Mouse (Mus musculus) splenic B cell, adult 2 months (primary cell): ENCODE results near the gene Snx9.
A peak's percentile ranks its signal among the peaks of the same experiment; 100 is the strongest.

Experiments used
- DNase-seq: peaks from one replicate; pipeline ENCODE4 v3.0.0-alpha.2; 2011; ENCODE audit warnings: low read depth, low spot score
- H3K27me3 ChIP-seq: 2 replicates; pipeline ENCODE4 v1.6.1; 2012; ENCODE audit warnings: mild to moderate bottlenecking, low read length, moderate library complexity, mixed read lengths; ENCODE audit not compliant: control insufficient read depth, poor library complexity, insufficient read depth, severe bottlenecking
- H3K36me3 ChIP-seq: 2 replicates; pipeline ENCODE4 v1.6.1; 2012; ENCODE audit warnings: mild to moderate bottlenecking, low read length, moderate library complexity, mixed read lengths; ENCODE audit not compliant: control insufficient read depth, poor library complexity, insufficient read depth, severe bottlenecking

The Snx9 gene

DNA sequence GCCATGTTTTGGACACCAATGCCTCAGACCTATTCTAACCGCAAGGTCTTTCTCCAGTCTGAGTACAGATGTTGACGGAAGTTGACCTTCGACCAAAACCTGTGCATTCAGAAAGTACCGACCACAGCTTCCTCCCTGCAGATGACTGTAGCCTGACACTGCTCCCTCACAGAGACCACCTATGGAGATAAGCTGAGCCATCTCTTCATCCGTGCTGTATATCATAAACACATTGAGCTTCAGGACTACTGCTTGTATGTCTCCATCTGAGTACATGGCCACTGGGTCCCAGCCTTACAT lies 38.5 kb upstream of the Snx9 start:
- DNase-seq: peak; percentile 84
- no peaks in the 10 kb centered on the region for H3K27me3 ChIP-seq

DNA sequence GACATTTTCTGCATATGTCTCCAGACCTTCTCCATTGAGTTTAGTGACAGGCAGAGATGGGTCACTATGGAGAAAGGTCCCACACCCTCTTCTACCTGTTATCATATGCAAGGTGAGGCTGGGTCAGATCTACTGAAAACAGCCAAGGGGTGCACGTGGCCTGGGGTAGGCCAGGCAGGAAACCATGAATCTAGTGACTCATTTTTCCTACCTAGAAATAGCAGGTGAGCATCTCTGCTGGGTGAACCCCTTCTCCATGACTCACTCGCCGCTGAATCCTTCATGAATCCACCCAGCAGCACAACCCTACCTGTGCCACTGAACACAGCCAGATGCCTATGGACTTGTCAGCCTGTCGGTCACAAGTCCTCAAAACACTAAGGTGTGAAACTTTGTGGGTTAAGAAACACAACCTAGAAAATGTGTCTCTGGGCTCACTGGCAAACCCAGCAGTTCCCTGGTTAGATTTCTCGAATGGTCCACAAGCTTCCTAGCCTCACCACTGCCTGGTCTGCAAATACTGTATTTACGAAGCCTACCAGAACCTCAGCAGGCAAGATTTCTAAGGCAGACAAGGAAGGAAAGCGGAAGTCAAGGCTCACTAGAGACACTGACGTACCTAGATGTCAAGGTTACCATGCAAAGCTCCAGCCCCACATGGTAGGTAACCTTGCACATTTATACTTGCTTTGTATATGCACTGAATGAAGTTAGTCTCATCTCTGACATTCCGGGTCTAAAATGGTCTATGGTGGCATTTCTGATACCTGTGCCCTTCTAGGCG lies 37.7 kb upstream of the Snx9 start:
- peak; percentile 94 for DNase-seq
- H3K27me3 ChIP-seq: no peaks in the 10 kb centered on the region
- H3K36me3 ChIP-seq: no peaks in the 10 kb centered on the region

More for the DNA sequence above, 38.5 kb upstream of the Snx9 start:
- no peaks in the 10 kb centered on the region for H3K36me3 ChIP-seq

GRCm38 (mm10) chr17:5804370-5805150 lies 36.6 kb upstream of the Snx9 start:
- DNase-seq: peak; percentile 94
- H3K36me3 ChIP-seq: no peaks in the 10 kb centered on the region
- H3K27me3 ChIP-seq: no peaks in the 10 kb centered on the region

DNA sequence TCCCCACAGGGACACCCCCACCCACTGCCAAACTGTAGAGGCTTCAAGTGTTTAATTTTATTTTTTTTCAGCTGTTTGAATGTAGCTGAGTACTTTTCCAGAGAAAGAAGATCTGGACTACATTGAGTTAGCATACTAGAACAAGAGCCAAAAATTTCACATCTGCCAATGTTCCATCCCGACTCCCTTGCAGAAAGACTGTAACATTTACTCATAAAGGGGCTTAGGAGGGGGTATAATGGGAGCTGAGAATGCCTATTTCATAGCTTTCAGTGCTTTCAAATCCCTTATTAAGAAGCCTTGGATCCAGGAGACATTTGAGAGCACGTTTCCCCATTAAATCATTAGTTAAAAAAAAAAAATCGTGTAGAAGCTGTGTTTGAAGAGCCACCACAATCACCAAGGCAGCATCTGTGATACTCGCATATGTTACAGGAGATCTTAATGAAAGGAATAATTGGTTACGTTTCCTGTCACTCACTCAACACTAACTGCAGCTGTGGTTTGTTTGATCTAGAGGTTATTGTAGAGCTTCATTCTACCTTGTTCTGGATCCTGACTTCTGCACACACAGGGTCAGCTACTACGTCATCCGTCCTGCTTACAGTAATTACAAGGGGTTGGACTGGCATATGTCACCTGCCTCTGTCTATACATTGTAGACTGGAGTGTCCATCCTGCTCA lies 35.8 kb upstream of the Snx9 start:
- peak; percentile 64 for DNase-seq
- H3K36me3 ChIP-seq: no peaks in the 10 kb centered on the region
- no peaks in the 10 kb centered on the region for H3K27me3 ChIP-seq

- Histone ChIP-seq H3K27me3 (no peaks in the 10 kb centered on the region), H3K36me3 (no peaks in the 10 kb centered on the region)
- DNase-seq: no peak
These were observed 35.2 kb upstream of the Snx9 start for GRCm38 (mm10) chr17:5805935-5806334.

- no peaks in the 10 kb centered on the region for H3K36me3 ChIP-seq
- no peaks in the 10 kb centered on the region for H3K27me3 ChIP-seq
- no peak for DNase-seq
These were observed 34.3 kb upstream of the Snx9 start for GRCm38 (mm10) chr17:5806823-5807222.

- Histone ChIP-seq H3K36me3 (no peaks in the 10 kb centered on the region), H3K27me3 (no peaks in the 10 kb centered on the region)
- peak; percentile 75 for DNase-seq
These were observed 33.2 kb upstream of the Snx9 start for GRCm38 (mm10) chr17:5807847-5808386.

DNA sequence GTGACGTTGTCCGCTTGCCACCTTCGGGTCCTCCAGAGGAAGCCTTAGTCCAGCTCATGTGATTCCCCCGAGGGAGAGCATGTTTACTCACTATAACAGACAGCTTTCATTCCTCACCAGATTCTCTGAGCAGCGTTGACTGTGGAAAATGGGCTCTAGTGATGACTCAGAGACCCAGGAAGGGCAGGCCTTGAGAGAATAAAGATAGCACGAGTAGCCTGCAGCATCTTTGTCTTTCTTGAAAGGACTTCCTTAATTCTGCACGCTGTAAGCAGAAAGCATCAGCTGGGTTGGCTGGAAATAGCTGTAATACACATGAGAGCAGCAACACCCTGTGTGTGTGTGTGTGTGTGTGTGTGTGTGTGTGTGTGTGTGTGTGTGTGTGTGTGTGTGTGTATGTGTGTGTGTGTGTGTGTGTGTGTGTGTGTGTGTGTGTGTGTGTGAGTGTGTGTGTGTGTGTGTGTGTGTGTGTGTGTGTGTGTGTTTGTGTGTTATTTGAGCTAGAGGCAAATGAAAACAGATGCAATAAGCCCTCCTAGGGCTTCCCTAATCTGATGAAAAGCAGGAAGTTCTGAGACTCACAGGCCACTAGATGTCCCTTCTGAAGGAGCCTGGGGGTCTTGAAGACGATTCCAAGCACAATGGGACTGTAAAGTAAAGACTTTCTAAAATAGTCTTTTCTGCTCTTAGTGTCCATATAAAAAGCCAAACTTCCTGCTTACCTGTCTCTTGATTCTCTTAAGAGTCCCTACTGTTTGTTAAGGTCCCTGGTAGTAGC lies 27.1 kb upstream of the Snx9 start:
- Histone ChIP-seq H3K36me3 (no peaks in the 10 kb centered on the region), H3K27me3 (no peaks in the 10 kb centered on the region)
- DNase-seq: peak; percentile 82

DNA sequence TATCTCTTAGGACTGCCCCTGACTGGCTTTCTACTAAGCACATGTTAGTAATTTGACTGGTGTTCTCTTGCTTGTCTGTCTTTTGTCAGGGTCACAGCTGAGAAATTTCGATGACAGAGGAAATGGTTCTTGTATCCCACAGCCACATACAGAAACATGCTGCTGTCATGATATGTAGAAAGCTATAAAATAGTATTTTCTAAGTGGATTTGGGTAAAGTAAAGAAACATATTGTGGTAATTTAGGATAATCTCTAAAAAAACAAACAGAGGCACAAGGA lies 26.5 kb upstream of the Snx9 start:
- Histone ChIP-seq H3K36me3 (no peaks in the 10 kb centered on the region), H3K27me3 (no peaks in the 10 kb centered on the region)
- peak; percentile 52 for DNase-seq

DNA sequence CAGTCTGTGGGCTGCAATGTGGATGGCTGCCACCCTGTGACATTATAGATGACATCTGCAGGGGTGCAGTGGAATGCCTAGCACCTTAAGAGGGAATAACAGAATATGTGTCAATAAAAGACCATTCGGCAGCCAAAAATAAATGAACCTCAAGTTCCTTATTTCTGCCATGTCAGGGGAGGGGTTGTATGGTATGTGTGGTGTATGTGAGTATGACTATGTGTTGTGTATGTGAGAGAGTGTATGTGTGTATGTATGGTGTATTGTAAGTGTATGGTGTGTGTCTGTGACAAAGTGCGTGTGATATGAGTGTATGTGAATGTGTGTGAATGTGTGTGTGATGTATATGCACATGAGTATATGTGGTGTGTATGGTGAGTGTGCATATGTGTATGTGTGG lies 23.3 kb upstream of the Snx9 start:
- H3K36me3 ChIP-seq: no peaks in the 10 kb centered on the region
- no peak for DNase-seq
- H3K27me3 ChIP-seq: no peaks in the 10 kb centered on the region

DNA sequence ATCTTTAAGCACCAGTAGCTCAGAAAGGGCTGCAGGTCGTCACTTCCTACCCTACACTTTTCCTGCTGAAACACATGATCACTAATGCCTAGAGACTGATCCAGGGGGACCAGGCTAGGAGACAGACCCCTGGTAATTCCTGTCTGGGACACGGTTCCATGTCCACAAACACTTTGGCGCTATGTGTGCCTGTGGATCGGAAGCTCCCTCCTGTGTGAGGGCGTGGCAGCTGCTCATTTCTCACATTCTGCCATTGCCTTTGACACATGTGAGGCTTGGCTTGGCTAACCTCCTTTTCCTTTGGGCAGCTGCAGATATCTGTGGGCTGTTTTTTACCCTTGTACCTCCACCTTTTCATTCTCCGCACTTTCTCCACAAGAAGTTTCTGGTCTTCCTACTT lies 22.0 kb upstream of the Snx9 start:
- Histone ChIP-seq H3K27me3 (no peaks in the 10 kb centered on the region), H3K36me3 (no peaks in the 10 kb centered on the region)
- no peak for DNase-seq

DNA sequence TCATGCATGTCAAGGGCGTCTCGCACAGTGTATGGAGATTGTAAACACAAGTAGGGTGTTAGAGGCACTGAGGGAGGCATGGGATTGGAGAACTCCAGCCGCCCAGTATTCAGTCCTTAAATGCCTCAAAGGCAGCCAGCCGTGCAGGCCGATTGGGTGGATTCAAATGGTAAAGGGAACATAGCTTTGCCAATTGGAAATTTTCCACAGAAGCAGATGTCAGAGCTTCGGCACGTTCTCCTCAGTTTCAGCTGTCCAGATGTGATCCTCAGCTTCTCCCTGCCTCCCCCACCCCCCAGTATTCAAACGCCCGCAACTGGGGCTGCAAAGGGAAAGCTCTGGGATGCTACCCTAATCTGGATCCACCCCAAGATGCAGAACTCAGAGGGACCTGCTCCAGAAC lies 21.3 kb upstream of the Snx9 start:
- no peak for DNase-seq
- H3K36me3 ChIP-seq: no peaks in the 10 kb centered on the region
- no peaks in the 10 kb centered on the region for H3K27me3 ChIP-seq

DNA sequence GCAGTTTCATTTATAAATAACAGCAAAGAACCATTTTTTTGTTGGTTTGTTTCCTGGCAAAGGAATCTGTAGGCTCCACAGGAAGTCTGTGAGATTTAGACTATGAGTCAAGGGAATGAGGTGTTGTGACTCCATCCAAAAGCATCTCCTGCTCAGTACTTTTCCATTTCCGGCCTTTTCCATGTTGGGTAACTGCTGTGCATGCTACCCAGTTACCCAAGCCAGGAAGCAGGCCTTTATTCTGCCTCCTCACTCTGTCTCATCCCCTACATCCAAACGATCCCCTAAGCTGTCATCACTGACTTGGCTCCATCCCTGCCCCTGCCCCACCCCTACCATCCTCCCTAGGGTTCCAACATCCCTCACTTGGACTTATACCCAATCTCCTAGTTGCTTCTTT lies 18.6 kb upstream of the Snx9 start:
- no peak for DNase-seq
- Histone ChIP-seq H3K36me3 (no peaks in the 10 kb centered on the region), H3K27me3 (no peaks in the 10 kb centered on the region)

DNA sequence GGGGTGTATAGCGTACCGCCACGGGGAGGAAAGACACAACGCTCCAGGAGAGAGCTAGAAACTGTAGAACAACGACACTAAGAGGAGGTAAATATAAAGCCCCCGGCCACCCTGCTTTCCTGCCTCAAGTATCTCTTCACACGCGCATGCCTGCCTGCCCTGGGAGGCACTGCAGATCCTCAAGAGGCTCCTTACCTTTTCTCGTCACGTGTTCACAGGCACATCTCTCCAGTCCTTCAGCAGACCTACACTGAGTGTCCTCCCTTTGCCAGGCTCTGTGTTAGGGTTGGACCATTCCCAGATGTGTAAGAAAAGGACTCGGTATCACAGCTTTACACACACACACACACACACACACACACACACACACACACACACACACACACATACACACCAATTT lies 18.1 kb upstream of the Snx9 start:
- no peak for DNase-seq
- Histone ChIP-seq H3K36me3 (no peaks in the 10 kb centered on the region), H3K27me3 (no peaks in the 10 kb centered on the region)
